Mouse (Mus musculus): Measurements from ENCODE around the gene Gpnmb. TPM values are rescaled to one million over a fixed set of nuclear protein-coding genes. Genes with fewer than 3 reads are reported as not detected.

Gpnmb gene
- total and polyA plus RNA-seq, 2 experiments from 2014 or later, result 1.6 to 1.8 TPM

DNA sequence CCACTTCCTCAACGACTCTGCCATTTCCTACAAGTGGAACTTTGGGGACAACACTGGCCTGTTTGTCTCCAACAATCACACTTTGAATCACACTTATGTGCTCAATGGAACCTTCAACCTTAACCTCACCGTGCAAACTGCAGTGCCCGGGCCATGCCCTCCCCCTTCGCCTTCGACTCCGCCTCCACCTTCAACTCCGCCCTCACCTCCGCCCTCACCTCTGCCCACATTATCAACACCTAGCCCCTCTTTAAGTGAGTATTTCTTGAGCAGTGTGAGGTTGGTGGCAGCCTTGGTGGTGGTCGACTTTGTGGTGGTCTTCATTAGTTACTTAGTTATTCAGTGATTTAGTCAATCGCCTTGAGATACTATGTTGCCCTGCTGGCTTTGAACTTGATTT, 11.5 kb downstream of the Gpnmb start:
- Histone ChIP-seq H3K27me3 (ENCODE audit: insufficient read depth, low read length) (no peaks in the 10 kb centered on the region), H3K9me3 (ENCODE audit: low read length) (no peaks in the 10 kb centered on the region), H3K4me3 (ENCODE audit: low read depth, low read length) (no peak overlapping the region), H3K27ac (ENCODE audit: low read depth, low read length) (no peak overlapping the region), H3K4me2 (ENCODE audit: low read depth) (no peak overlapping the region), H3K4me1 (ENCODE audit: insufficient read depth) (no peaks in the 10 kb centered on the region), H3K36me3 (ENCODE audit: insufficient read depth) (no peaks in the 10 kb centered on the region), H3K9ac (no peak overlapping the region)
- DNase-seq (no peak), ATAC-seq (no peak)
- WGBS, result 80% methylated on average over 10 of the region's 10 CpGs
- TF ChIP-seq CTCF (IDR thresholded peaks at IDR 0.05; ENCODE audit: low read depth), result no peak

GRCm38 (mm10) chr6:49048395-49048794, 12.0 kb downstream of the Gpnmb start:
- DNase-seq, result no peak
- Histone ChIP-seq H3K9me3 (ENCODE audit: low read length) (no peaks in the 10 kb centered on the region), H3K4me2 (ENCODE audit: low read depth) (no peak overlapping the region), H3K36me3 (ENCODE audit: insufficient read depth) (no peaks in the 10 kb centered on the region), H3K27me3 (ENCODE audit: insufficient read depth, low read length) (no peaks in the 10 kb centered on the region), H3K4me3 (ENCODE audit: low read depth, low read length) (no peak overlapping the region), H3K9ac (no peak overlapping the region), H3K27ac (ENCODE audit: low read depth, low read length) (no peak overlapping the region), H3K4me1 (ENCODE audit: insufficient read depth) (no peaks in the 10 kb centered on the region)
- no peak for TF ChIP-seq CTCF (IDR thresholded peaks at IDR 0.05; ENCODE audit: low read depth)
- WGBS, result 89% methylated on average over 10 of the region's 10 CpGs
- ATAC-seq, result no peak

- Histone ChIP-seq H3K9ac (no peak overlapping the region), H3K4me2 (ENCODE audit: low read depth) (no peak overlapping the region), H3K4me3 (ENCODE audit: low read depth, low read length) (no peak overlapping the region), H3K27me3 (ENCODE audit: insufficient read depth, low read length) (no peaks in the 10 kb centered on the region), H3K36me3 (ENCODE audit: insufficient read depth) (no peaks in the 10 kb centered on the region), H3K4me1 (ENCODE audit: insufficient read depth) (peaks cover 9% of the 10 kb centered on the region; the same call in 1 of the 2 replicates), H3K9me3 (ENCODE audit: low read length) (no peaks in the 10 kb centered on the region), H3K27ac (ENCODE audit: low read depth, low read length) (no peak overlapping the region)
- ATAC-seq (no peak), DNase-seq (no peak)
- WGBS, result 54% methylated on average over 11 of the region's 11 CpGs
- TF ChIP-seq CTCF (IDR thresholded peaks at IDR 0.05; ENCODE audit: low read depth), result no peak
Observed at GRCm38 (mm10) chr6:49050677-49051410, 14.5 kb downstream of the Gpnmb start.

DNA sequence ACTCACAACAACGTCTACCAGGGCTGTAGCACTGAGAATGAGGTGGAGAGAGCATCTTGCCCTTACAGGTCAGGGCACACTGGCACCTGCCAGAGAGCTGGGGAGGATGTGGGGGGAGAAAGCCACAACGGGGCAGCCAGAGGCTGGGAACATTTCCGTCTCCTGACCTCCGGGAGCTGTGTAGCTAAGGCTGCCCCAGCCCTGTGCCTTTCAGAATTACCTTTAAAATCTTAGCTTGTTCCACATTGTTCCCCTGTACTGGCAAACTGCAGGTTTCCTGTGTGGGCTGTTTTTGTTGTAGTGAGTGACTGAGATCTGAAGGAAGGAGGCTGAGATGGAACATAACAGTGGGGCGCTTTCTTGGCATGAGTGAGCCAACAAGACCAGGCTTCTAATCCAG, 15.8 kb downstream of the Gpnmb start:
- H3K9ac ChIP-seq, result no peak overlapping the region
- H3K4me2 ChIP-seq (ENCODE audit: low read depth), result no peak overlapping the region
- TF ChIP-seq CTCF (IDR thresholded peaks at IDR 0.05; ENCODE audit: low read depth), result no peak
- H3K36me3 ChIP-seq (ENCODE audit: insufficient read depth), result no peaks in the 10 kb centered on the region
- H3K4me1 ChIP-seq (ENCODE audit: insufficient read depth), result peaks cover 9% of the 10 kb centered on the region; the same call in 1 of the 2 replicates
- ATAC-seq (no peak), DNase-seq (no peak)
- H3K4me3 ChIP-seq (ENCODE audit: low read depth, low read length), result no peak overlapping the region
- no peaks in the 10 kb centered on the region for H3K27me3 ChIP-seq (ENCODE audit: insufficient read depth, low read length)
- 75% methylated on average over 5 of the region's 5 CpGs for WGBS
- H3K9me3 ChIP-seq (ENCODE audit: low read length), result no peaks in the 10 kb centered on the region
- H3K27ac ChIP-seq (ENCODE audit: low read depth, low read length), result no peak overlapping the region

DNA sequence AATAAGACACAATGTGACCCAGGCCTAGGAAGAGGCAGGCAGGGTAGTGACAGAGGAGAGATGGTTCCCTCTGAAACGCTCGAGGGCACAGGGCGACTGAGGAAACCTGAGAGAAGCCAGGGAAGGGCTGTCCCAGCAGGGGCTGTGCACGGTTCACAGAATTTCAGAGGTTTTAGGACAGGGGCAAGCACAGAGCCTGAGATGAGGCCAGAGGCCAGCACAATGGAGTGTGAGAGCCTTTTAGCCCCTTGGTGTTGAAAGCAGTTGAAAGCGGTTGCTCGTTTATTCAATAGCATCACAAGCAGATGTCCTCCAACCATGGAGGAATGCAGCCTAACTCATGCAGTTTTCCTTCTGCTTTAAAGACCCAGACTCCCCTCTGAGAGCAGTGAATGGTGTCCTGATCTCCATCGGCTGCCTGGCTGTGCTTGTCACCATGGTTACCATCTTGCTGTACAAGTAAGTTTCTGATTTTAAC, 18.9 kb downstream of the Gpnmb start:
- H3K4me2 ChIP-seq (ENCODE audit: low read depth), result no peak overlapping the region; the same call in 1 of the 2 replicates
- H3K9ac ChIP-seq, result no peak overlapping the region
- H3K36me3 ChIP-seq (ENCODE audit: insufficient read depth), result no peaks in the 10 kb centered on the region
- DNase-seq, result peak; percentile 68
- H3K4me3 ChIP-seq (ENCODE audit: low read depth, low read length), result no peak overlapping the region
- H3K27me3 ChIP-seq (ENCODE audit: insufficient read depth, low read length), result no peaks in the 10 kb centered on the region
- TF ChIP-seq CTCF (IDR thresholded peaks at IDR 0.05; ENCODE audit: low read depth), result no peak
- peak; percentile 92 for ATAC-seq
- H3K4me1 ChIP-seq (ENCODE audit: insufficient read depth), result peaks cover 9% of the 10 kb centered on the region; the same call in 1 of the 2 replicates
- H3K27ac ChIP-seq (ENCODE audit: low read depth, low read length), result peak overlapping the region; percentile 73
- no peaks in the 10 kb centered on the region for H3K9me3 ChIP-seq (ENCODE audit: low read length)
- 2% methylated on average over 7 of the region's 7 CpGs for WGBS

GRCm38 (mm10) chr6:49056009-49056408, 19.7 kb downstream of the Gpnmb start:
- TF ChIP-seq CTCF (IDR thresholded peaks at IDR 0.05; ENCODE audit: low read depth), result no peak
- Histone ChIP-seq H3K9me3 (ENCODE audit: low read length) (no peaks in the 10 kb centered on the region), H3K27me3 (ENCODE audit: insufficient read depth, low read length) (no peaks in the 10 kb centered on the region), H3K4me2 (ENCODE audit: low read depth) (no peak overlapping the region), H3K9ac (no peak overlapping the region), H3K4me1 (ENCODE audit: insufficient read depth) (peaks cover 9% of the 10 kb centered on the region; the same call in 1 of the 2 replicates), H3K27ac (ENCODE audit: low read depth, low read length) (0 out of 2 replicates have a peak overlapping the region, but pooled peaks have one; percentile 22), H3K4me3 (ENCODE audit: low read depth, low read length) (no peak overlapping the region), H3K36me3 (ENCODE audit: insufficient read depth) (no peaks in the 10 kb centered on the region)
- DNase-seq (no peak), ATAC-seq (no peak)
- 58% methylated on average over 9 of the region's 9 CpGs for WGBS
